Mouse (Mus musculus) lung, embryonic 14.5 days (tissue): ENCODE results near the gene Slc13a3. TPM values are rescaled to one million over a fixed set of nuclear protein-coding genes. Genes with fewer than 3 reads are reported as not detected.

Experiments used
- ATAC-seq: fragments of 200-750 bp; cut with Nextera tagmentation; 2 replicates; pipeline ENCODE4 v1.8.0; 2017; ENCODE audit warnings: mild to moderate bottlenecking, moderate TSS enrichment, moderate library complexity; ENCODE audit not compliant: insufficient read depth
- DNase-seq: peaks from one replicate; pipeline ENCODE4 v3.0.0-alpha.2; 2015
- H3K27ac ChIP-seq: fragments of 300-500 bp; sonication (generic); 2 replicates; pipeline ENCODE4 v1.5.1; 2014; ENCODE audit warnings: low read depth, mild to moderate bottlenecking, moderate library complexity
- H3K27me3 ChIP-seq: fragments of 300-500 bp; sonication (generic); 2 replicates; pipeline ENCODE4 v1.6.1; 2014; ENCODE audit warnings: low read length, control low read depth; ENCODE audit not compliant: insufficient read depth
- H3K36me3 ChIP-seq: fragments of 300-500 bp; sonication (generic); 2 replicates; pipeline ENCODE4 v1.6.1; 2014; ENCODE audit warnings: control low read depth; ENCODE audit not compliant: insufficient read depth
- H3K4me1 ChIP-seq: fragments of 300-500 bp; sonication (generic); 2 replicates; pipeline ENCODE4 v1.6.1; 2014; ENCODE audit warnings: antibody characterized with exemption, control low read depth; ENCODE audit not compliant: insufficient read depth
- H3K4me2 ChIP-seq: fragments of 300-500 bp; sonication (generic); 2 replicates; pipeline ENCODE4 v1.6.1; 2014; ENCODE audit warnings: mild to moderate bottlenecking
- H3K4me3 ChIP-seq: fragments of 300-500 bp; sonication (generic); 2 replicates; pipeline ENCODE4 v1.5.1; 2014; ENCODE audit warnings: low read depth, low read length
- H3K9ac ChIP-seq: fragments of 300-500 bp; sonication (generic); 2 replicates; pipeline ENCODE4 v1.6.1; 2014
- H3K9me3 ChIP-seq: fragments of 300-500 bp; sonication (generic); 2 replicates; pipeline ENCODE4 v1.6.1; 2016; ENCODE audit warnings: low read depth, low read length, control low read depth
- CTCF ChIP-seq: IDR thresholded peaks from 2 replicates; pipeline ENCODE4 v1.5.1; 2016; ENCODE audit warnings: antibody characterized with exemption, low read depth
- whole genome bisulfite sequencing: fragments of 180-500 bp; shearing (Covaris S2); extraction: QIAGEN DNeasy Blood & Tissue Kit; methylation state at CpG from one replicate; pipeline ENCODE4 v1.1.7; 2014; 5-methylcytosine and 5-hydroxymethylcytosine counted together
- polyA plus RNA-seq: library from polyadenylated mRNA; unstranded; fragments of >200 nt; fragmentation: Nextera tagmentation; extraction: Ambion mirVana; gene quantifications from 2 replicates; pipeline ENCODE4 v1.2.1, GENCODE M21; 2014

Gene Slc13a3
- polyA plus RNA-seq, 1 experiment from 2014 or later, result 0.30 TPM

DNA sequence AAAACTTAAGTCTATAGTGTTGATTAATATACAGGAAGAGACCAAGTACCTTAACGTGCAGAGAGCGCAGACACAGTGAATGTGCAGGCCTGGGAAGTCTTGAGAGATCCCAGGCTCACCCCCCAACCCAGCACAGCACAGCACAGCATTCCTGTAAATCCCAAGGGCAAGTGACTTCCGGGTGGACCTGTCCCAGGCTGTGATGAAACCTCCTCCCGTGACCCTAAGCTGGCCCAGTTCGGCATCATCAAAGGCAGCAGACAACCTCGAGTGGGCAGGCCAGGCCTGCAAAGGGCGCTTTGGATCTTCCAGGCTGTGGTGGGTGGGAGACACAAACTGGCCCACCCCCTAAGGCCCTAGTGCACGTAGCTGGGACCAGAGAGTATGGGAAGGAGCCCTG, 9.0 kb upstream of the Slc13a3 start:
- DNase-seq (no peak), ATAC-seq (no peak)
- Histone ChIP-seq H3K9me3 (no peaks in the 10 kb centered on the region), H3K9ac (no peak overlapping the region), H3K4me3 (no peak overlapping the region), H3K4me2 (no peak overlapping the region), H3K27ac (no peak overlapping the region), H3K27me3 (no peaks in the 10 kb centered on the region), H3K4me1 (peaks cover 4% of the 10 kb centered on the region; the same call in 1 of the 2 replicates), H3K36me3 (no peaks in the 10 kb centered on the region)
- WGBS, result 46% methylated on average over 8 of the region's 8 CpGs
- TF ChIP-seq CTCF, result no peak

DNA sequence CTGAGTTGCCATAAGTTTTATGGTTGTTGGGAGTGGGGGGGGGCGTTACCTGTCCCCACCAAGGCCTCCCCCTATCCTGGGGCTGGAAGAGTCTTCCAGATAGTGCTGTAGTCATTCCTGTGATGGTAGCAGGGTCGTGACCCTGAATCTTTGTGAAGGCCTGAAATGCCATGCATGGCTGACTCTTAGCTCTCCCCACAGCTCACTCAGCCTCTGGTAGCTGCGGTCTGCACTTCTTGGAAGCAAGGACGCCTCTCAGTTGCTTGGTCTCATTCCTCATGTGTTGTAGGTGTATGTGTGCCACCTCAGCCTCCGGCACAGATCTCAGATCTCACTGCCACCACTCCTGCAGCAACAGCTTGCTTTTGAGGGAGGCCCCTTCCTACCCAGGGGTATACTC, 2.8 kb upstream of the Slc13a3 start:
- no peak overlapping the region for H3K9ac ChIP-seq
- WGBS, result 62% methylated on average over 5 of the region's 5 CpGs
- no peak for TF ChIP-seq CTCF

DNA sequence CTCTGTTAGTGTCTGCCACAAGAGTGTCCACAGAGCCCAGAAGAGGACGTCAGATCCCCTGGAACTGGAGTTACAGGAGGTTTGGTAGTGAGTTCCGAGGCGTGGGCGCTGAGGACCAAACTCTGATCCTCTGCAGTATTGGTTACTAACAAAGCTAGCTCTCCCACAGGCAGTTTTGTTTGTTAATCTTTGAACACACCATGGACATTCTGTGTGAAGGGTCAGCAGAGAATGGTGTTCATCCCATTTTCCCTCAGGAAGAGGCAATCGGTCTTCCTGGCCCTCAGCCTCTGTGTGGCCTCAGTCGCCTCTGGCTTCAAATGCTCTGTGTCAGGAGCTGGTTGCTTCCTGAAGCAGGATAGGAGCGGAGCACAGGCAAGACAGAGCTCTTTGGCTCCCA, 2.4 kb upstream of the Slc13a3 start:
- no peak for TF ChIP-seq CTCF
- Histone ChIP-seq H3K27me3 (peaks cover 24% of the 10 kb centered on the region), H3K36me3 (no peaks in the 10 kb centered on the region), H3K27ac (no peak overlapping the region), H3K4me1 (no peaks in the 10 kb centered on the region), H3K9me3 (no peaks in the 10 kb centered on the region), H3K4me3 (no peak overlapping the region), H3K9ac (no peak overlapping the region), H3K4me2 (no peak overlapping the region)
- ATAC-seq, result no peak
- WGBS, result 80% methylated on average over 7 of the region's 7 CpGs
- no peak for DNase-seq

More for the DNA sequence above, 2.8 kb upstream of the Slc13a3 start:
- Histone ChIP-seq H3K27ac (no peak overlapping the region), H3K36me3 (no peaks in the 10 kb centered on the region), H3K4me3 (no peak overlapping the region), H3K9me3 (no peaks in the 10 kb centered on the region), H3K27me3 (peaks cover 24% of the 10 kb centered on the region), H3K4me1 (no peaks in the 10 kb centered on the region), H3K4me2 (no peak overlapping the region)
- ATAC-seq (no peak), DNase-seq (no peak)

DNA sequence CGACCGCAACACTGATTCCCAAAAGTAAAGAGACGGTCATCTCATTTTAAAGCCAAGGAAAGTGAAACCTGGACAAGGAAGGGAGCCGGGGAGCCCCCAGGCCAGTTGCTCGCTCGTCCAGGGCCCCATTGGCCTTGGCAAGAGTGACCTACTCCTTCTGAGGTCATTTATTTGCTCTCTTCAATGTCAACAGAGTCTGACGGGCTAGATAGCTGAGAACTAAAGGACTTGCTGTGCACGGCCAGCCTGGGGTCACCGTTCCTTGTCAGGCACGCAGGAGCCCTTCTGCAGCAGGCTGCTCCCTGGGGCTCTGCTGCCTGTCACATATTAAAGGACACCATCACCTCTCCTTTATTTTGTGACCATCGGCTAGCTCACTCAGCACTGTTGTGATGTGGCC, 1.1 kb downstream of the Slc13a3 start:
- H3K27me3 ChIP-seq, result peaks cover 24% of the 10 kb centered on the region
- no peaks in the 10 kb centered on the region for H3K4me1 ChIP-seq

DNA sequence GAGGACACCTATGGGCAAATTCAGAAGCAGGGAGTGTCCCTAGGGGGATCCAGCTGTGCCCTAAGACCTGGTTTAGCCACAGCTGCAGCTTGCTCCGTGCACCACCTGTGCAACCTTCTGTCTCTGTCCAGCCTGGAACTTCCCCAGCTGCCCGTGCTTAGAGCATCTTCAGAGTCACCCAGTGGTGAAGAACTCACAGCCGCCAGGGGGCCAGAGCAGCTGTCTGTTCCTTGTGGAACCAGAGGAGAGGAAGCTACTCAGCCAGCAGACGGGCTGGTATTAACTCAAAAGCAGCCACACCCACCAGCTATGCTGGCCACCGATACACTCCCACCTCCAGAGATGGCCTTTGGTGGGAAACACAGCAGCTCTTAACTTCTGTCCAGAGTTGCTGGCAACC, 2.9 kb downstream of the Slc13a3 start:
- Histone ChIP-seq H3K9ac (no peak overlapping the region), H3K4me1 (no peaks in the 10 kb centered on the region), H3K36me3 (no peaks in the 10 kb centered on the region), H3K4me3 (no peak overlapping the region), H3K27me3 (peaks cover 24% of the 10 kb centered on the region), H3K27ac (no peak overlapping the region), H3K4me2 (no peak overlapping the region), H3K9me3 (no peaks in the 10 kb centered on the region)
- ATAC-seq, result no peak
- peak; percentile 56 for TF ChIP-seq CTCF
- WGBS, result 29% methylated on average over 5 of the region's 5 CpGs
- DNase-seq, result peak; percentile 61

More for the DNA sequence above, 1.1 kb downstream of the Slc13a3 start:
- ATAC-seq, result no peak
- no peak for TF ChIP-seq CTCF
- Histone ChIP-seq H3K9me3 (no peaks in the 10 kb centered on the region), H3K4me2 (no peak overlapping the region), H3K4me3 (no peak overlapping the region), H3K27ac (no peak overlapping the region), H3K9ac (no peak overlapping the region), H3K36me3 (no peaks in the 10 kb centered on the region)
- no peak for DNase-seq
- WGBS, result 48% methylated on average over 11 of the region's 11 CpGs

DNA sequence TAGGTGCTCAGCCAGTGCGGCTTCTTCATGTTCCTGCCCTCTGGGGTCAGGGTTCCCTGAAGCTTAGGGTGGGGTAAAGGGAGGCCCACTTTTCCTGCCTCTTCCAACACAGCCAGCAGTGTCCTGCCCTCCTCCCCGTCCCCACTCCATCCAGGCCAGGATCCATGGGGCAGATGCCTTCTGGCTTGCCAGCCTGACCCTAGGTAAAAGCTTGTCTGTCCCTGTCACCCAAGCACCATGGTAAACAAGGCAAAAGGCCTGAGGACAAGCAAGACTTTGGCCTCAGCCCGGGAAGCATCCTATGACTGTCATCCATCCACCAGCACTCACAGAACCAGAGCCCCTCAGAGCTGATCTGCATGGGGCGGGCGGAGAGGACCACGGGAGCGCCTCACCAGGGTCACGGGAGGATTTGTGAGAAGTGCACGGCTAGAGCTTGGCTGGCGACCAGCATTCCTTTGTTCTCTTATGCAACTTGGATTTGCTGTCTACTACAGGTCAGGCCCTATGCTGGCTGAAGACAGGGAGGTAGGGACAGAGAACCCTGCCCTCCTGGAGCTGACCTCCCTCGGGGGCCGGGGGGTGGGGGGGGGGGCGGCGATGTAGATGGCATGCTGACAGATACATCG, 5.1 kb downstream of the Slc13a3 start:
- WGBS, result 25% methylated on average over 15 of the region's 15 CpGs
- Histone ChIP-seq H3K4me2 (no peak overlapping the region), H3K4me1 (no peaks in the 10 kb centered on the region), H3K27me3 (peaks cover 16% of the 10 kb centered on the region), H3K4me3 (no peak overlapping the region), H3K9ac (no peak overlapping the region), H3K9me3 (no peaks in the 10 kb centered on the region), H3K36me3 (no peaks in the 10 kb centered on the region), H3K27ac (no peak overlapping the region)
- DNase-seq, result peak; percentile 77
- peak; percentile 58; the same call in 1 of the 2 replicates for ATAC-seq
- no peak for TF ChIP-seq CTCF

DNA sequence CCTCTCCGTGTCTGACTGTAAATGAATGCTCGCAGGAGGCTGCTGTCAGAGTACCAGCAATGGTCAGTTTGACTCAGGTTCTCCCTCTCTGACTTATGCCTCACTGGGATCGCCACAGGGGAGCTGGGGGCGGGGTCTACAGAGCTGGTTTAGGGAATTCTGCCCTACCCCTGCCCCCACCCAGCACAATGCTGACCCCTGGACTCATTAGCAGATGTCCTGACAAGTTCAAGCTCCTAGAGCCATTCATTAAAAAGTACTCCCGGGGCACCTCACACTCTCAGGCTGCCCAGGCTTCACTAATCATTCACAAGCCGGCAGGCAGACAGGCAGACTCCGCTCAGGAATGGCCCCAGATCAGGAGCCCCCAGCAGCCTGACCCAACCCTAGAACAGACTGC, 13.4 kb downstream of the Slc13a3 start:
- ATAC-seq (no peak), DNase-seq (no peak)
- Histone ChIP-seq H3K27me3 (no peaks in the 10 kb centered on the region), H3K4me1 (no peaks in the 10 kb centered on the region), H3K9ac (no peak overlapping the region), H3K27ac (no peak overlapping the region), H3K4me3 (no peak overlapping the region), H3K4me2 (no peak overlapping the region), H3K9me3 (no peaks in the 10 kb centered on the region), H3K36me3 (no peaks in the 10 kb centered on the region)
- TF ChIP-seq CTCF, result no peak
- WGBS, result 10% methylated on average over 7 of the region's 7 CpGs

DNA sequence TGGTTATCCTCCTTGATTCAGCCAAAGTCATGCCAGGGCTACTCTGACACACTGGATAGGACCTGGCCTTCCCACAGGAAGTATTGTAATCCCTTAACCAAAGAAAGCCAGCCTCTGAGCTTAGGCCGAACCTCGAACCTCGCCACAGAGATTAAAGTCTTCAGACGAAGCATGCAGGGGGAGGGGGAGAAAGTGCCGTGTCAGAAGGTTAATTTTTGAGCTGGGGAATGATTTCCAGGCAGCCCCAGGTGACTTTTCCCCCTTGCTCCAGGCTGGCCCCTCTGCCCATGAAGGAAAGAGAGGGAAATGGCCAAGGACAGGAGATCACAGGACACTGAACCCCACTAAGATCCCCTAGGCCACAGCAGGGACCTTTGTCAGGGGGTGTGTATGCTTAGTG, 14.8 kb downstream of the Slc13a3 start:
- DNase-seq, result no peak
- H3K27me3 ChIP-seq, result no peaks in the 10 kb centered on the region
- H3K9me3 ChIP-seq, result no peaks in the 10 kb centered on the region
- ATAC-seq, result no peak
- no peak overlapping the region for H3K4me2 ChIP-seq
- no peak overlapping the region for H3K27ac ChIP-seq
- WGBS, result 59% methylated on average over 5 of the region's 5 CpGs
- H3K9ac ChIP-seq, result no peak overlapping the region
- no peak for TF ChIP-seq CTCF
- H3K4me1 ChIP-seq, result no peaks in the 10 kb centered on the region
- no peaks in the 10 kb centered on the region for H3K36me3 ChIP-seq
- H3K4me3 ChIP-seq, result no peak overlapping the region
